Mouse (Mus musculus) CH12.LX (cell line): ENCODE results near the gene Lrrc1. TPM values are rescaled to one million over a fixed set of nuclear protein-coding genes. Genes with fewer than 3 reads are reported as not detected.

Source experiments
- DNase-seq: peaks from one replicate; pipeline ENCODE4 v3.0.0-alpha.2; 2013; ENCODE audit errors: extremely low read depth
- H3K27ac ChIP-seq: 2 replicates; pipeline ENCODE4 v1.5.1; 2012; ENCODE audit warnings: low read depth, mild to moderate bottlenecking, control low read depth, moderate library complexity; ENCODE audit not compliant: insufficient read depth
- H3K27me3 ChIP-seq: replicated peaks from 2 replicates; pipeline ENCODE3; 2012; ENCODE audit warnings: inconsistent platforms
- H3K36me3 ChIP-seq, 2 experiments: replicated peaks in 1 of 2; 2 replicates each; pipeline versions ENCODE3 to v1.6.1; 2012; ENCODE audit warnings: inconsistent platforms in 1 of 2, low read length in 1 of 2, mild to moderate bottlenecking in 1 of 2, mixed read lengths in 1 of 2, moderate library complexity in 1 of 2; ENCODE audit not compliant: control insufficient read depth in 1 of 2, insufficient read depth in 1 of 2
- H3K4me1 ChIP-seq, 2 experiments: 2 replicates each; pipeline ENCODE4 v1.6.1; 2012; ENCODE audit warnings: inconsistent platforms in 1 of 2, moderate library complexity in 1 of 2; ENCODE audit not compliant: insufficient read depth in 2 of 2, control insufficient read depth in 1 of 2
- H3K4me2 ChIP-seq: 2 replicates; pipeline ENCODE4 v1.6.1; 2012; ENCODE audit warnings: low read depth, mild to moderate bottlenecking, control low read depth; ENCODE audit not compliant: poor library complexity, insufficient read depth, severe bottlenecking
- H3K4me3 ChIP-seq, 3 experiments: fragments of 150-350 bp in 1 of 3; sonication (generic) in 1 of 3; replicated peaks in 1 of 3; 2 replicates each; pipeline versions ENCODE3 to v1.5.1; 2011 to 2012; ENCODE audit warnings: low read depth in 2 of 3, low read length in 2 of 3, mild to moderate bottlenecking in 2 of 3, moderate library complexity in 2 of 3, control low read depth in 1 of 3, improper control_type of control experiment in 1 of 3, inconsistent platforms in 1 of 3, mixed read lengths in 1 of 3; ENCODE audit not compliant: poor library complexity in 1 of 3
- H3K79me2 ChIP-seq: replicated peaks from 2 replicates; pipeline ENCODE4 v1.6.1; 2012; ENCODE audit warnings: mild to moderate bottlenecking, moderate library complexity; ENCODE audit not compliant: control insufficient read depth, poor library complexity, insufficient read depth, severe bottlenecking; ENCODE audit errors: extremely low read depth
- H3K9ac ChIP-seq: 2 replicates; pipeline ENCODE4 v1.6.1; 2012; ENCODE audit warnings: low read depth, mild to moderate bottlenecking, control low read depth, moderate library complexity; ENCODE audit not compliant: insufficient read depth
- H3K9me3 ChIP-seq: replicated peaks from 2 replicates; pipeline ENCODE3; 2012; ENCODE audit warnings: low read length, inconsistent platforms, mixed read lengths
- CHD2 ChIP-seq: IDR thresholded peaks from 2 replicates; pipeline ENCODE4 v1.6.1; 2011; ENCODE audit warnings: low read length, improper control_type of control experiment
- CTCF ChIP-seq, 2 experiments: IDR thresholded peaks in 1 of 2; conservative IDR thresholded peaks in 1 of 2; 2 replicates each; pipeline ENCODE4 v1.5.1; 2011 to 2012; ENCODE audit warnings: low read depth in 2 of 2, low read length in 2 of 2, improper control_type of control experiment in 1 of 2, inconsistent platforms in 1 of 2, mild to moderate bottlenecking in 1 of 2, moderate library complexity in 1 of 2
- E2F4 ChIP-seq: IDR thresholded peaks from 2 replicates; pipeline ENCODE4 v1.6.1; 2011; ENCODE audit warnings: low read depth, low read length, improper control_type of control experiment; ENCODE audit not compliant: insufficient replicate concordance
- ELF1 ChIP-seq: IDR thresholded peaks from 2 replicates; pipeline ENCODE4 v1.6.1; 2014; ENCODE audit warnings: low read depth, mild to moderate bottlenecking, inconsistent platforms, low read length, improper control_type of control experiment
- EP300 ChIP-seq: IDR thresholded peaks from 2 replicates; pipeline ENCODE4 v1.6.1; 2011; ENCODE audit warnings: low read length, improper control_type of control experiment
- IRF4 ChIP-seq: IDR thresholded peaks from 2 replicates; pipeline ENCODE4 v1.6.1; 2014; ENCODE audit warnings: low read depth, mild to moderate bottlenecking, inconsistent platforms, low read length, improper control_type of control experiment
- KAT2A ChIP-seq: IDR thresholded peaks from 2 replicates; pipeline ENCODE4 v1.6.1; 2012; ENCODE audit warnings: low read length, improper control_type of control experiment, inconsistent platforms; ENCODE audit not compliant: insufficient replicate concordance
- MAX ChIP-seq: IDR thresholded peaks from 2 replicates; pipeline ENCODE4 v1.6.1; 2011; ENCODE audit warnings: low read length, improper control_type of control experiment
- MXI1 ChIP-seq: IDR thresholded peaks from 2 replicates; pipeline ENCODE4 v1.6.1; 2011; ENCODE audit warnings: mild to moderate bottlenecking, low read depth, low read length, improper control_type of control experiment
- MYC ChIP-seq: IDR thresholded peaks from 2 replicates; pipeline ENCODE4 v1.6.1; 2011; ENCODE audit warnings: low read depth, mild to moderate bottlenecking, improper control_type of control experiment, low read length
- NELFE ChIP-seq: IDR thresholded peaks from 2 replicates; pipeline ENCODE4 v1.6.1; 2011; ENCODE audit warnings: low read depth, low read length, improper control_type of control experiment
- POLR2A ChIP-seq: IDR thresholded peaks from 2 replicates; pipeline ENCODE4 v1.6.1; 2011; ENCODE audit warnings: low read depth, mild to moderate bottlenecking, improper control_type of control experiment, low read length
- RAD21 ChIP-seq: IDR thresholded peaks from 2 replicates; pipeline ENCODE4 v1.6.1; 2011; ENCODE audit warnings: low read depth, mild to moderate bottlenecking, low read length, improper control_type of control experiment, moderate library complexity
- RCOR1 ChIP-seq: conservative IDR thresholded peaks from 2 replicates; pipeline ENCODE4 v1.6.1; 2012; ENCODE audit warnings: low read depth, mild to moderate bottlenecking, inconsistent platforms, low read length, improper control_type of control experiment
- SMC3 ChIP-seq: IDR thresholded peaks from 2 replicates; pipeline ENCODE4 v1.6.1; 2011; ENCODE audit warnings: low read depth, low read length, improper control_type of control experiment
- USF2 ChIP-seq: conservative IDR thresholded peaks from 2 replicates; pipeline ENCODE4 v1.6.1; 2011; ENCODE audit warnings: low read depth, low read length, improper control_type of control experiment
- ZC3H11A ChIP-seq: IDR thresholded peaks from 2 replicates; pipeline ENCODE4 v1.6.1; 2012; ENCODE audit warnings: low read depth, mild to moderate bottlenecking, inconsistent platforms, low read length, improper control_type of control experiment
- ZMIZ1 ChIP-seq: IDR thresholded peaks from 2 replicates; pipeline ENCODE4 v1.6.1; 2012; ENCODE audit warnings: low read depth, mild to moderate bottlenecking, inconsistent platforms, low read length, improper control_type of control experiment
- ZNF384 ChIP-seq: IDR thresholded peaks from 2 replicates; pipeline ENCODE4 v1.6.1; 2012; ENCODE audit warnings: low read depth, low read length, improper control_type of control experiment, inconsistent platforms
- dilution Hi-C: fragments of 300-500 bp; cut with MboI; formaldehyde crosslinking; loops from 2 replicates; pipeline ENCODE4 v1.14.3; 2020; ENCODE audit warnings: low sequenced_read_pairs; ENCODE audit not compliant: extremely low pct_unique_long_range_greater_than_20kb, extremely low pct_ligation_motif_present
- in situ Hi-C: fragments of 300-500 bp; cut with MboI; formaldehyde crosslinking; loops from 3 replicates; pipeline ENCODE4 v1.14.3; 2019; ENCODE audit warnings: low sequenced_read_pairs, low pct_ligation_motif_present, low pct_unique_long_range_greater_than_20kb, mixed read lengths
- polyA plus RNA-seq: library from polyadenylated mRNA; unstranded; fragments of >175 nt; gene quantifications from 2 replicates; pipeline ENCODE4 v1.2.1, GENCODE M21; 2012; ENCODE audit warnings: low read depth; ENCODE audit not compliant: insufficient read length
- total RNA-seq, 2 experiments: library from RNA; depleted of rRNA; stranded (reverse); fragments of 300-350 nt in 1 of 2; fragments of >200 nt in 1 of 2; gene quantifications; 2 replicates each; pipeline ENCODE4 v1.2.3; 2012 to 2014

Lrrc1 gene
- total and polyA plus RNA-seq, 3 experiments: 15.4 to 15.8 (median 15.8) TPM

DNA sequence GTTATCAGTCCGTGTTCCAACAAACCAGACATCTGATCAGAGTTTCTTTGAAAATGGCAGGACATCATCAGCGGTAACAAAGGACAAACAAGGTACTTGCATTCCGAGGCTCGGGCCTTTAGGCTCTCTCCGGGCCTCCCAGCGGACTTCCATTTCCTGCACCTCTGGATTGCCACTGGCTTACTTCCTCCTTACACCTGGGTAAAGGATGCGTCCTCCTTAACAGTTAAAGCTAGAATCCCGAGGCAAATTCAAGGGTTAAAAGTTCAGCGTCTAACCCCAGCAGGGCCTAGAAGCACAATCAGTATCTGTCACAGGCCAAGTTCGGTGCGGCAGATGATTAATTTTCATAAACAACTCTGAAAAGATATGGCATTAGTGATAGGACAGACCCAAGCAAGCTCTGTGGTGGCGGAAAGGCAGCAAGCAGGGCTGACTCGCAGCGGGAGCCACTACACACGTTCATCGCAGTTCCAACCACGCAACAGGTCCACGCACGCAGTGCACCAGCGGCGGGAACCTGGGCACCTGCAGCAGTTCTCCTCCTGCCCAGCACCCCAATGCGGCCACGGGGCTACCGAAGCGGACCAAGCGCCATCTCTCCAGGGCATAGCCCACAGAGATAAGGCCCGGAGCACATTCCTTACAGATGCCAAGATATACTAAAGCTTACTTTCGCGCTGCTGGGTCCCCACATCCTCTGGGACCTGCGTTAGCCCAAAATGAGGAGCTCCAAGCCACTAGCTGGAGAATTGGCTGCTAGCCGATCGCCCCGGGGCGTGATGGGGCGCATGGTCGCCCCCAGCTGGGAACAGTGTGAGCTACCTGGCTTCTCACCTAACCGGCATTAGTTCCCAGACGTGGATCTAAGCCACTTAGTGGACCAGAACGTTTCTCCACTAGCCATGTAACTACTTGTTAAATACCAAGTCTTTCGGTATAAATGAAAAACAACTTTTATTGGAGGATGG lies 1.0 kb downstream of the Lrrc1 start:
- Histone ChIP-seq H3K4me1 (peaks cover 8 to 68% of the 10 kb centered on the region in 2 experiments; a peak in 3 of 4 replicates), H3K36me3 (peaks cover 0 to 14% of the 10 kb centered on the region in 2 experiments), H3K9me3 (no peaks in the 10 kb centered on the region), H3K27ac (peak overlapping the region; percentile 14; the same call in 1 of the 2 replicates), H3K79me2 (peaks cover 36% of the 10 kb centered on the region), H3K9ac (peak overlapping the region; percentile 71), H3K27me3 (no peaks in the 10 kb centered on the region), H3K4me2 (peak overlapping the region; percentile 82), H3K4me3 (peak overlapping the region; percentile 80 to 96 (median 85))
- dilution Hi-C loops: no loop called here
- DNase-seq: no peak
- in situ Hi-C loops: loop anchor here (10.0 kb wide), 1 partner anchor 129 kb away; no protein-coding TSS in a partner anchor
- TF ChIP-seq CTCF (conservative IDR thresholded peaks at IDR 0.05 in 1 of 2, IDR thresholded peaks at IDR 0.05 in 1 of 2; ENCODE audit: low read depth in 2 of 2, low read length in 2 of 2) (peak in 1 of 2 experiments; percentile 61; a peak in 2 of 4 replicates), MAX (0 out of 2 replicates have a peak, but pooled peaks have one; percentile 7), E2F4 (no peak), KAT2A (no peak), ZC3H11A (no peak), MYC (0 out of 2 replicates have a peak, but pooled peaks have one; percentile 16), IRF4 (peak; percentile 35; the same call in 1 of the 2 replicates), MXI1 (peak; percentile 55; the same call in 1 of the 2 replicates), EP300 (no peak), RAD21 (peak; percentile 52), SMC3 (peak; percentile 65)

DNA sequence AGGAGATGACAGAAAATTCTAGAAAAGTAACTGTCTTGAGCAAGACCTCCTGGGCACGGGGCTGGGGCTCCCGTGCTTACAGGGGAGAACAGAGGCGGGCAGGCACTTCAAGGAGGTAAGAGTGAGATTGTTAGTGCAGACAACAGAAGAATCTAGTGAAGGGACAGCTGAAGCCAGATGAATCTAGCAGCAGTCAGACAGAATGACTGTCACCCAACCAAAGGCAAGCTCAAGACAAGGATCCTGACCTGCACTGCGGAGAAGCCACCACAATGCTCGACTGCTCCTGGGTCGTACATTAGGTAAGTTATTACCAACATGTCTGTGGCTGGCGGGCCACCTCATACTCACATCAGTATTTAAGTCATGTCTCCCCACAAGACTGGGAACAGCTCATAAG lies 3.1 kb downstream of the Lrrc1 start:
- no peak for TF ChIP-seq MAX
- TF ChIP-seq NELFE: no peak
- no peak for TF ChIP-seq MXI1
- no peak for TF ChIP-seq ELF1
- TF ChIP-seq CHD2: no peak
- no peak for TF ChIP-seq ZMIZ1
- TF ChIP-seq E2F4: no peak
- TF ChIP-seq USF2: no peak
- TF ChIP-seq RAD21: no peak
- TF ChIP-seq RCOR1: no peak
- no peak for TF ChIP-seq POLR2A
- TF ChIP-seq SMC3: no peak
- no peak for TF ChIP-seq ZNF384
- no peak for TF ChIP-seq CTCF (conservative IDR thresholded peaks at IDR 0.05 in 1 of 2, IDR thresholded peaks at IDR 0.05 in 1 of 2; ENCODE audit: low read depth in 2 of 2, low read length in 2 of 2)
- DNase-seq: no peak
- H3K9ac ChIP-seq: no peak overlapping the region
- peaks cover 44% of the 10 kb centered on the region for H3K79me2 ChIP-seq
- in situ Hi-C loops (loop anchor here (10.0 kb wide), 1 partner anchor 127 kb away; no protein-coding TSS in a partner anchor), dilution Hi-C loops (no loop called here)
- H3K4me1 ChIP-seq: peaks cover 15 to 73% of the 10 kb centered on the region in 2 experiments
- H3K4me2 ChIP-seq: no peak overlapping the region
- no peaks in the 10 kb centered on the region for H3K27me3 ChIP-seq
- no peak overlapping the region for H3K27ac ChIP-seq
- no peaks in the 10 kb centered on the region for H3K9me3 ChIP-seq
- no peak overlapping the region for H3K4me3 ChIP-seq
- peaks cover 2 to 23% of the 10 kb centered on the region in 2 experiments for H3K36me3 ChIP-seq
